Mouse (Mus musculus): ENCODE measurements at regions not wholly inside any gene's neighbourhood (a gene's known extent, or its start where the extent isn't known, plus 50 kb on each side); places are given as distances from the start of the nearest gene placed in this dataset.

DNA sequence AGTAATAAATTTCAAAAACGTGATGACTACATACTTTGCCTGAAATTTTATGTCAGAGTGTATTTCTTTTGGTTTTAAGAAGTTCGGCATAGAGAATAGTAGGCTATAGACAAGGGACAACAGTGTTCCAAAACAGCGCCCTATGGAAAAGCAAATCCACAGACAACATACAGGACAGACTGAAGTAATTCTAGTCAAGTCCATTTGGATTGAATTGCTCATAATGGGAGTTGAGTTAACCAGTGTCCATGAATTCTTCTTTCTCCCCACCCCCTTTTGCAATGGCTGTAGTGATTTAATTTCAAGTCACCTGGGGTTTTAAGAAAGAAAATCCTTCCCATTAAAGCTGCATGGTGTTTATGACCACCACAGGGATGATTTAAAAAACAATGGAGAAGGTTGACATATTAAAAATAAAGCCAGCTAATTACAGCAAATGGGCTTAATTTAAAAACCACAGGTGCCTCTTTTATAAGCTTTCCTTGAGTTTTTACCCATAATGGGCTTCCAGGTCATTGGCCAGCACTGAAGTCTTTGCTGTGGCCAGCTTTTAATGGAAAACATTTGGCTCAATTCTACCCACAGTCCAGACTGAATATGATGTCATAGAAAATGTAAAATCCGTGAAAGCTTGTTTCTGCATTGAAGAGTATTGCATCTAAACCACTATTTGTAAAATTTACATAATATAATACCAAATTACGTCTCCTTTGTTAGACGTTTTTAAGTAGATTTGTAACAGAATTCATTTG is 1083.3 kb downstream of the Adgrl3 start:
- H3K36me3 ChIP-seq (ENCODE audit: insufficient read depth, low read length), result no peaks in the 10 kb centered on the region
- H3K27ac ChIP-seq (ENCODE audit: low read length), result no peak overlapping the region
- no peaks in the 10 kb centered on the region for H3K9me3 ChIP-seq (ENCODE audit: low read length)
- no peak overlapping the region for H3K9ac ChIP-seq (replicated peaks; ENCODE audit: low read depth)
- no peak for DNase-seq (ENCODE audit: low spot score)
- H3K4me2 ChIP-seq (replicated peaks; ENCODE audit: low read depth, low read length), result no peak overlapping the region
- TF ChIP-seq EP300 (IDR thresholded peaks at IDR 0.05), result no peak
- no peak for TF ChIP-seq CTCF (IDR thresholded peaks at IDR 0.05)
- no peak overlapping the region for H3K4me3 ChIP-seq (ENCODE audit: low read depth, low read length)
- no peak for ATAC-seq
- 84% methylated on average over 6 of the region's 6 CpGs for WGBS
- H3K27me3 ChIP-seq (replicated peaks; ENCODE audit: insufficient read depth, low read length), result no peaks in the 10 kb centered on the region
- H3K4me1 ChIP-seq (ENCODE audit: insufficient read depth, low read depth, low read length), result no peaks in the 10 kb centered on the region

DNA sequence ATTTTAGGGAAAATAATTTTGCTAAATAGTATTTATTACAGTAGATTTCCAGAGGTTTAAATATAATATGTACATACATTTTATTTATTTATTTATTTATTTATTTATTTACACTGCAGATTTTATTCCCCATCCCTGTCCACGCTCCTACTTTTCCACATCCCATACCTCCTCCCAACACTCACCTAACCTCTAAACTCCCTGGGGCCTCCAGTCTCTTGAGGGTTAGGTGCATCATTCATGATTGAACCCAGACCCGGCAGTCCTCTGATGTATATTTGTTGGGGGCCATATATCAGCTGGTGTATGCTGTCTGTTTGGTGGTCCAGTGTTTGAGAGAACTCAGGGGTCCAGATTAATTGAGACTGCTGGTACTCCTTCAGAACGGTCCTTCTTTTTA is 1083.9 kb downstream of the Adgrl3 start:
- no peak for ATAC-seq
- WGBS, result 88% methylated on average over 3 of the region's 3 CpGs
- TF ChIP-seq EP300 (IDR thresholded peaks at IDR 0.05), result no peak
- no peak for TF ChIP-seq CTCF (IDR thresholded peaks at IDR 0.05)

DNA sequence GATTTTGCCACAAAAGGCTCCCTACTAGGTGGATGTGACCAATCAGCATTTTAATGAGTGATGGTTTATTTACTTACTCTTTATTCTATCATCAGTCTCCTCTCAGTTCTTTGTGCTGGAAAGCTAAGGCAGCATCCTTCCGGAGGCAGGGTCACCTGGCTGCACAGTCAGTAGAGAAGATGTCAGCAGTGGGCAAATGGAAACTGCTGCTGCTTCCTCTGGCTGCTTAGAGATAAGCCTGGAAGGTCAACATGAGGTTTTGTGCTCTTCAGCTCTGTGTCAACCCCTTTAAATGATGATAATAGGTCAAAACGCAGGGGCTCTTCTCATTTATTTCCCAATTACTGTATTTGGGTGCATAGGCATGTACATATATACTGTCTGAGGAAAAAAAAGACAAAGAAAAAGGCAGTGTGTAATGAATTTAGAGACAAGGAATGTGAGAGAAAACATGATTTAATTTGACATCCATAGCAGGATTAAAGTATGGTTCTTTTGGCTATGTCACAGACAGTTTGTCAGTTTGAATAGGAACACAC is 1106.1 kb downstream of the Adgrl3 start:
- Histone ChIP-seq H3K4me1 (ENCODE audit: insufficient read depth, low read depth, low read length) (no peaks in the 10 kb centered on the region), H3K27me3 (replicated peaks; ENCODE audit: insufficient read depth, low read length) (no peaks in the 10 kb centered on the region), H3K9me3 (ENCODE audit: low read length) (no peaks in the 10 kb centered on the region), H3K27ac (ENCODE audit: low read length) (no peak overlapping the region), H3K4me2 (replicated peaks; ENCODE audit: low read depth, low read length) (no peak overlapping the region), H3K9ac (replicated peaks; ENCODE audit: low read depth) (no peak overlapping the region), H3K36me3 (ENCODE audit: insufficient read depth, low read length) (no peaks in the 10 kb centered on the region), H3K4me3 (ENCODE audit: low read depth, low read length) (no peak overlapping the region)
- no peak for ATAC-seq
- 12% methylated on average over 2 of the region's 2 CpGs for WGBS
- no peak for DNase-seq (ENCODE audit: low spot score)
- no peak for TF ChIP-seq EP300 (IDR thresholded peaks at IDR 0.05)

More for the DNA sequence above, 1083.9 kb downstream of the Adgrl3 start:
- Histone ChIP-seq H3K4me2 (replicated peaks; ENCODE audit: low read depth, low read length) (no peak overlapping the region), H3K36me3 (ENCODE audit: insufficient read depth, low read length) (no peaks in the 10 kb centered on the region), H3K27ac (ENCODE audit: low read length) (no peak overlapping the region), H3K9me3 (ENCODE audit: low read length) (no peaks in the 10 kb centered on the region), H3K9ac (replicated peaks; ENCODE audit: low read depth) (no peak overlapping the region), H3K27me3 (replicated peaks; ENCODE audit: insufficient read depth, low read length) (no peaks in the 10 kb centered on the region), H3K4me3 (ENCODE audit: low read depth, low read length) (no peak overlapping the region), H3K4me1 (ENCODE audit: insufficient read depth, low read depth, low read length) (no peaks in the 10 kb centered on the region)
- no peak for DNase-seq (ENCODE audit: low spot score)

DNA sequence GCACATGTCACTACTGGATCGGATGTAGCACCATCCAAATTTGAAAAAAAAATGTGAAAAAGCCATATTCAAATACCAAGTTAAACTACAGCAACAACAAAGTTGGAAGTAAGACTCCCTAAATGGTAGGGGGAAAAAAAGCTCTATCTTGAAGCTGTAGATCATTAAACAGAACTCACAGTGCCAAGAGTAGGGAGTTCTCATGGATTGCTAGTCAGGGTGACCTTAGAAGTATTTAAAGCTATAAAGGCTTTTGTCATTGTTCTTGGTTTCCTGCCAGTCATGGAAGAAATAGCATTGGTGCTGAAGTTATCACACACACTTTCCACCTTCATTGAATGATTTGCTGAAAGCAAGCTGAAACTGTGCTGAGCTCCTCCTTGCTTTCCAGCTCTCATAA is 1122.1 kb downstream of the Adgrl3 start:
- no peak for ATAC-seq
- no peaks in the 10 kb centered on the region for H3K36me3 ChIP-seq (ENCODE audit: insufficient read depth, low read length)
- no peaks in the 10 kb centered on the region for H3K4me1 ChIP-seq (ENCODE audit: insufficient read depth, low read depth, low read length)
- no peaks in the 10 kb centered on the region for H3K9me3 ChIP-seq (ENCODE audit: low read length)
- no peak for TF ChIP-seq EP300 (IDR thresholded peaks at IDR 0.05)
- TF ChIP-seq CTCF (IDR thresholded peaks at IDR 0.05), result no peak
- H3K4me3 ChIP-seq (ENCODE audit: low read depth, low read length), result no peak overlapping the region
- 72% methylated on average over 1 of the region's 1 CpGs for WGBS
- H3K9ac ChIP-seq (replicated peaks; ENCODE audit: low read depth), result no peak overlapping the region
- no peak overlapping the region for H3K27ac ChIP-seq (ENCODE audit: low read length)
- no peak for DNase-seq (ENCODE audit: low spot score)
- H3K27me3 ChIP-seq (replicated peaks; ENCODE audit: insufficient read depth, low read length), result no peaks in the 10 kb centered on the region
- no peak overlapping the region for H3K4me2 ChIP-seq (replicated peaks; ENCODE audit: low read depth, low read length)

Measured in lung, postnatal 0 days (tissue).